Mouse (Mus musculus) stomach, embryonic 14.5 days (tissue): ENCODE data around the gene Slc11a2. TPM values are rescaled to one million over a fixed set of nuclear protein-coding genes. Genes with fewer than 3 reads are reported as not detected.

Experiments
- ATAC-seq: fragments of 200-750 bp; cut with Nextera tagmentation; 2 replicates; pipeline ENCODE4 v1.8.0; 2017; ENCODE audit warnings: low read depth, moderate TSS enrichment; ENCODE audit not compliant: insufficient number of reproducible peaks, insufficient read depth, low FRiP score
- H3K27ac ChIP-seq: fragments of 300-500 bp; sonication (generic); 2 replicates; pipeline ENCODE4 v1.5.1; 2014; ENCODE audit warnings: mild to moderate bottlenecking, low read length, moderate library complexity, mixed read lengths
- H3K27me3 ChIP-seq: fragments of 300-500 bp; sonication (generic); 2 replicates; pipeline ENCODE4 v1.6.1; 2014; ENCODE audit warnings: low read length, control low read depth, mixed read lengths; ENCODE audit not compliant: control insufficient read depth, insufficient read depth
- H3K36me3 ChIP-seq: fragments of 300-500 bp; sonication (generic); 2 replicates; pipeline ENCODE4 v1.6.1; 2014; ENCODE audit warnings: mild to moderate bottlenecking, control low read depth, low read length, moderate library complexity, mixed read lengths; ENCODE audit not compliant: control insufficient read depth, insufficient read depth
- H3K4me1 ChIP-seq: fragments of 300-500 bp; sonication (generic); 2 replicates; pipeline ENCODE4 v1.6.1; 2014; ENCODE audit warnings: low read length, control low read depth, mixed read lengths; ENCODE audit not compliant: control insufficient read depth, insufficient read depth
- H3K4me2 ChIP-seq: fragments of 300-500 bp; sonication (generic); replicated peaks from 2 replicates; pipeline ENCODE4 v1.6.1; 2014; ENCODE audit warnings: low read depth, low read length, control low read depth
- H3K4me3 ChIP-seq: fragments of 300-500 bp; sonication (generic); 2 replicates; pipeline ENCODE4 v1.5.1; 2014; ENCODE audit warnings: low read depth, low read length, control low read depth
- H3K9ac ChIP-seq: fragments of 300-500 bp; sonication (generic); replicated peaks from 2 replicates; pipeline ENCODE4 v1.6.1; 2014; ENCODE audit warnings: low read depth, mild to moderate bottlenecking, control low read depth, low read length, moderate library complexity, mixed read lengths
- H3K9me3 ChIP-seq: fragments of 300-500 bp; sonication (generic); 2 replicates; pipeline ENCODE4 v1.6.1; 2016; ENCODE audit warnings: low read depth, low read length, control low read depth; ENCODE audit not compliant: control insufficient read depth
- WGBS: fragments of 180-500 bp; shearing (Covaris S2); extraction: QIAGEN DNeasy Blood & Tissue Kit; methylation state at CpG from one replicate; pipeline ENCODE4 v1.1.7; 2014; 5-methylcytosine and 5-hydroxymethylcytosine counted together
- polyA plus RNA-seq: library from polyadenylated mRNA; unstranded; fragments of >200 nt; fragmentation: Nextera tagmentation; extraction: Ambion mirVana; gene quantifications from 2 replicates; pipeline ENCODE4 v1.2.1, GENCODE M21; 2014

Slc11a2 gene
- polyA plus RNA-seq, 1 experiment from 2014 or later = 13.5 TPM

DNA sequence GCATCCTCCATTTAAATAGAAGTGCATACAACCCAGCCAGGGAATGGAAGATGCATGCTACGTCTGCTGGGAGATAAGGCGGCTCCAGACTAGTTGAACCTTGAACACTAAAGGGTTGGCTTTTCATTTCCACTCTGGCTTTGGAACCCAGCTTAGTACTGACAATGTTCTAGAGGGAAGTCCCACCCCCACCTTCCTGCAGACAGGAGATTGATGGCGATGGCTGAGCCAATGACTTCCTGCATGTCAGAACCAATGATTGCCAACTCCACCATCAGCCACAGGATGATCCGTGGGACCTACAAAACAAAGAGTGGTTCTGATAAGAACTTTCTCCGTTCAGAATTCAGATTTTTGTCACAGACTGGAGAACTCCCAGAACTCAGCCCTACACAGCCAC, 18.8 kb downstream of the Slc11a2 start:
- H3K4me3 ChIP-seq = no peak overlapping the region
- no peak overlapping the region for H3K4me2 ChIP-seq
- WGBS = 73% methylated on average over 5 of the region's 5 CpGs
- H3K9ac ChIP-seq = no peak overlapping the region
- H3K9me3 ChIP-seq = no peaks in the 10 kb centered on the region
- no peak overlapping the region for H3K27ac ChIP-seq
- H3K27me3 ChIP-seq = no peaks in the 10 kb centered on the region
- H3K36me3 ChIP-seq = peaks cover 31% of the 10 kb centered on the region
- H3K4me1 ChIP-seq = no peaks in the 10 kb centered on the region
- no peak for ATAC-seq

- Histone ChIP-seq H3K9me3 (no peaks in the 10 kb centered on the region), H3K27ac (no peak overlapping the region), H3K4me2 (no peak overlapping the region), H3K9ac (no peak overlapping the region), H3K4me1 (no peaks in the 10 kb centered on the region), H3K36me3 (peaks cover 46% of the 10 kb centered on the region), H3K27me3 (no peaks in the 10 kb centered on the region), H3K4me3 (no peak overlapping the region)
- WGBS = 88% methylated on average over 16 of the region's 16 CpGs
- ATAC-seq = no peak
These were observed 21.4 kb downstream of the Slc11a2 start for GRCm38 (mm10) chr15:100403318-100404000.

DNA sequence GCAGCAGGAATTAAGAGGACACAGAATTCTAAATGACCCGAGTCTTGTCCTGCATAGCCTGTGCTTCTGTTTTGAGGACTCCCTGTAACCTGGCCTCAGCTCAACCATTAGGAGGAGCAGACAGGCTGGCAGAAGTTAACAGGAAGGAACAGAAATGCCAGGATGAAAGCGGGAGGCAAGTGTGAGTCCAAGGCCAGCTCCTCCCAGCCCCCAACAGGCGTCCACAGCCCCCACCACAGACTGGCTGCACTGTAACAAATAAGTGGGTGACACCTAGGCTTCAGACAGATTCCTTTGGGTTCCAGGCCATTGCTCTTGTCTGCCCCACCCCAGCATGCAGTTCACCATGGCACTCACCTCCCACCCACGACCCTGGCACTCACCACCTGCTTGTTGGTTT, 22.1 kb downstream of the Slc11a2 start:
- Histone ChIP-seq H3K4me2 (no peak overlapping the region), H3K27ac (no peak overlapping the region), H3K9ac (no peak overlapping the region), H3K9me3 (no peaks in the 10 kb centered on the region), H3K36me3 (peaks cover 49% of the 10 kb centered on the region), H3K4me3 (no peak overlapping the region), H3K4me1 (no peaks in the 10 kb centered on the region), H3K27me3 (no peaks in the 10 kb centered on the region)
- WGBS = 81% methylated on average over 4 of the region's 4 CpGs
- ATAC-seq = no peak

- Histone ChIP-seq H3K4me2 (no peak overlapping the region), H3K27me3 (no peaks in the 10 kb centered on the region), H3K27ac (no peak overlapping the region), H3K4me3 (no peak overlapping the region), H3K36me3 (peaks cover 49% of the 10 kb centered on the region), H3K4me1 (no peaks in the 10 kb centered on the region), H3K9ac (no peak overlapping the region), H3K9me3 (no peaks in the 10 kb centered on the region)
- WGBS = 84% methylated on average over 14 of the region's 14 CpGs
- ATAC-seq = no peak
These were observed 22.5 kb downstream of the Slc11a2 start for GRCm38 (mm10) chr15:100402347-100402746.

- Histone ChIP-seq H3K4me3 (no peak overlapping the region), H3K9ac (no peak overlapping the region), H3K27ac (no peak overlapping the region), H3K9me3 (no peaks in the 10 kb centered on the region), H3K4me2 (no peak overlapping the region), H3K36me3 (peaks cover 49% of the 10 kb centered on the region), H3K27me3 (no peaks in the 10 kb centered on the region), H3K4me1 (no peaks in the 10 kb centered on the region)
- WGBS = 94% methylated on average over 4 of the region's 4 CpGs
- ATAC-seq = no peak
These were observed 23.1 kb downstream of the Slc11a2 start for GRCm38 (mm10) chr15:100401811-100402210.

DNA sequence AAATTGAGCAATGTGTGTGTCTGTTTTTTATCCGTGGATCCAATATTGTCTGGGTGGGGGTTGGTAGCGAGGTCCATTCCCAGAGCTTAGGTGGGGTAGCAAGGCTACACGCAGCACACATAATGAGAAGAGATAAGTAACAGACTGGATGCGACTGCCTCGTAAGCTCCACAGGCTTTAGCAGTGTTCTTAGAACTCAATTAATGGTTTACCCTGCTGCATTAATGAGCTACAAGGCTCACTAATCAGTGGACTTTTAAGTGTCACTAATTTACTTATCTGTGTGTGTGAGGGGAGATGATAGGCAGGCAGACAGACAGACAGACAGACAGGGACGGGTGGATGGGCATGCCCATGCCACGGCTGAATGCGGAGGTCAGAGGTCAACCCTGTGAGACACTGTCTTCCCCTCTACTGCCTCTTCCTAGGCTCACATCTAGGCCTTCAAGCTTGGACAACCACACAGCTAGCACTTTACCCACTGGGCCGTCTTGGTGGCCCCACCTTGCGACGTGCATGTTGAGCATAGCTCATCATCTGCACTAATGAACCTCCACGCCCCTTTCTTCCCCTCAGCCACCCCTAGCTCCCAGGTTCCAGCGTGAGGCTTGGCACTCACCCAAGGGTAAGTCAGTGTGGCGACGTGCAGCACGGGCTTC, 24.2 kb downstream of the Slc11a2 start:
- 85% methylated on average over 16 of the region's 16 CpGs for WGBS
- Histone ChIP-seq H3K4me1 (no peaks in the 10 kb centered on the region), H3K4me3 (no peak overlapping the region), H3K4me2 (no peak overlapping the region), H3K27me3 (no peaks in the 10 kb centered on the region), H3K9me3 (no peaks in the 10 kb centered on the region), H3K9ac (no peak overlapping the region), H3K27ac (no peak overlapping the region), H3K36me3 (peaks cover 48% of the 10 kb centered on the region)
- ATAC-seq = no peak

- ATAC-seq = no peak
- no peaks in the 10 kb centered on the region for H3K27me3 ChIP-seq
- H3K9ac ChIP-seq = no peak overlapping the region
- H3K9me3 ChIP-seq = no peaks in the 10 kb centered on the region
- H3K36me3 ChIP-seq = peaks cover 39% of the 10 kb centered on the region
- H3K4me2 ChIP-seq = no peak overlapping the region
- H3K27ac ChIP-seq = no peak overlapping the region
- no peak overlapping the region for H3K4me3 ChIP-seq
- WGBS = 99% methylated on average over 3 of the region's 3 CpGs
- H3K4me1 ChIP-seq = no peaks in the 10 kb centered on the region
These were observed 29.3 kb downstream of the Slc11a2 start for GRCm38 (mm10) chr15:100395561-100395960.

DNA sequence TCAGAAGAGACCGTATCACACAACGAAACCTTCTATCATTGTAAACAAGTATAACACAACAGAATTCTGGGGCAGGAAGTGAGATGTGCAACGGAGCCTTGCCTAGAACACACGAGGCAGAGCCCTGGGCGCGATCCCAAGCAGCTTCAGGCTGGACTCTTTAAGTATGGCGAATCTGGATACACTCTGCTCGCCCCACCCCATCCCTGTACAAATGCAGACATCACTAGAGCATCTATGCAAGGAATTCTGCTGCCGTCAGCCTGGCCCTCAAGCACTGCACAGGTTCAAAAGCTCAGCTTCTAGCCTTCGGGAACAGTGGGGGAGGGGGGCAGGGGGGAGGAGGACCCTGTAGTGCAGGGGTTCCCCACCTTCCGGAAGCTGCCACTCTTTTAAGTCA, 31.9 kb downstream of the Slc11a2 start:
- no peaks in the 10 kb centered on the region for H3K9me3 ChIP-seq

More for the DNA sequence above, 31.9 kb downstream of the Slc11a2 start:
- H3K36me3 ChIP-seq = peaks cover 21% of the 10 kb centered on the region
- no peaks in the 10 kb centered on the region for H3K27me3 ChIP-seq
- ATAC-seq = no peak
- H3K4me3 ChIP-seq = no peak overlapping the region
- H3K9ac ChIP-seq = no peak overlapping the region
- H3K27ac ChIP-seq = no peak overlapping the region
- no peak overlapping the region for H3K4me2 ChIP-seq
- 81% methylated on average over 11 of the region's 11 CpGs for WGBS
- no peaks in the 10 kb centered on the region for H3K4me1 ChIP-seq
